Mouse (Mus musculus): ENCODE results near the gene Ttc7b.

Ttc7b gene

DNA sequence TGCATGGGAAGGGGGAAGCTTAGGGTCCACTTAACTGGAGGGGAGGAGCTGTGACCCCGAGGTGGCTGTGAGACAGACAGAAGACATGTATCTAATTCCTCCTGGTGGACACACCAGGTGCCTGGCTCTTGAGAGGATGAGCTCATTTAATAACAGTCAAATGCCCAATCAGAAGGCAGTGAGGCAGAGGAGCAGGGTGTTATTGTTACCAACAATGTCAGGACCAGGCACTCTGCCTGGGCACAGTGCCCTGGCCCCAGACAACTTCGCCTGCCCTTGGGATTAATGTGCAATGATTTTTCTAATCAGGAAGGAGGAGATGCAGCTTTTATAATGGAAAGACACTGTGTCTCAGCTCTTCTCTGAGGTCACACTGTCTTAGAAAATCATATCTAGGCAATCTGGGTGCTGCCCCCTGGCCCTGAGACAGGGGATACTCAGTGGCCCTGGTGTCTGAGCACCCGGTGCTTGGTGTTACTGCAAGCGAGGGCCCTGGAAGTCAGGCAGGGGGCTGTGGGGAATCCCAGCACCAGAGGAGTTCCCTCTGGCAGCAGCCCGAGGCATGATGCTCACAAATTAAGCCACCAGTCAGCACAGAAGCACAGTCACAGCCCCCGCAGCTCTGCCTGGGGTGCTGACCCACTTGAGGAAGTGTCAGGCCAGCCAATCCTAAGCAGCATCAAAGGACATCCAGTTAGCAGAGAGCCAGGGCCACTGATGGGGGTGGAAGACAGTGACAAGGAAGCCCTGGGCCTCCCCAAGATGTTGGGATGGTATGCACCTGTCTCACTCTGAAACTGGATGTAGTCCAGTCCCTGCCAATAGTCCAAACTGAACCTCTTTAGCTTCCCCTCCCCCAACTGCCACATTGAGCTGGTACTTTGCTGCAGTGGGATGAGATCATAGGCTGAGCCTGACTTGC, 209.9 kb downstream of the Ttc7b start:
- in situ Hi-C loops (cut with MboI, MseI): no loop called here

DNA sequence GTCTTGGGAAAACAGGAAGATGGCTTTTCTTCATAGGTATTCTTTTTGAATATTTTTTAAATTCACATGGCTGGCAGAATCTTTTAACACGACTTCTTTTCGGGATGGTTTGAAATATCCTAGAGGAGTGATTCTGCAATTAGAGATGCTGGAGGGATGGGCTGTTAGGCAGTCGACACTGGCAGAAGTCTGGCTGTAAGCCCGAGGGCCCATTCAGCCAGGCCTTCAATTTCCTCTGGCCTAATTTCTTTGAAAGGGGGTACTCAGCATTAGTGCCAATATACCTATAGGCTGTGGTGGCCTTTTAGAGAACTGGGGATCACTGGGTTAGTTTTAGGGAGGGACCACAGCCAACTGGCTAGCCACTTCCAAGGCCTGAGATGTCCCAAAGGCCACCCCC, 211.4 kb downstream of the Ttc7b start:
- in situ Hi-C loops (cut with MboI, MseI): no loop called here

DNA sequence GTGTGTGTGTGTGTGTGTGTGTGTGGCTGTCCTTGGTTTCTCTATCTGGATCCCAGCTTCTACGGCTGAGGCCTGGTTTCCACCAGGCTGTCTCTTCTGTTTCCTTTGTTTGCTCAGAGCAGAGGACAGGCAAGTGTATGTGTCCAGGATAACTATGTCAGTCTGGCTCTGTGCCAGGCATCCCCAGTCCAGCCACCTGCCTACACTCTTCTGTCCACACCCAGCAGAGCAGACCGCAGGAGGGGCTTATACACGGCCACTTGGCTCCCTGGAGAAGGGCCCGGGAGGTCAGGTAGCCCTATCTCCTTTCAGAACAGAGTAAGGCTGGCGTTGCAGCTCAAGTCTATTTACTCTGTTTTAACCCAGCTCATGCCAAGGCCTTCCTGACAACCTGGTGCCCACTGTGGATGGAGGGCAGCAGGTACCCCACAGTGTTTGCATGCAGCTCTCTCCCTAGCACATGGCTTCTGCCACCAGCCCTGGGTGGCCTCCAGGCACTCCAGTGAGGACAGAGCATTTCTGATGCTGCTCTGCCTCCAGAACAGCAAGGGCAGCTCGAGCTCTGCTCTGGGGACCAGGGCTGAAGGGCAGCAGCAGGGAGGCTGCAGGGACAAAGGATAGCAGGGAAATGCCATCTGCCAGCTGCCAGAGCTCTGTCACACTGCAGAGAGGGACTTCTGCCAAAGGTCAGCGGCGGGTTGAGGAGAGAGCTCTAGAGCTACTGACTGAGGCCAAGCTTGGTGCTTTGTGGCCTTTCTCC, 212.9 kb downstream of the Ttc7b start:
- in situ Hi-C loops (cut with MboI, MseI): no loop called here

- in situ Hi-C loops (cut with MboI, MseI): no loop called here
Measured at GRCm38 (mm10) chr12:100306336-100306735, 214.3 kb downstream of the Ttc7b start.

DNA sequence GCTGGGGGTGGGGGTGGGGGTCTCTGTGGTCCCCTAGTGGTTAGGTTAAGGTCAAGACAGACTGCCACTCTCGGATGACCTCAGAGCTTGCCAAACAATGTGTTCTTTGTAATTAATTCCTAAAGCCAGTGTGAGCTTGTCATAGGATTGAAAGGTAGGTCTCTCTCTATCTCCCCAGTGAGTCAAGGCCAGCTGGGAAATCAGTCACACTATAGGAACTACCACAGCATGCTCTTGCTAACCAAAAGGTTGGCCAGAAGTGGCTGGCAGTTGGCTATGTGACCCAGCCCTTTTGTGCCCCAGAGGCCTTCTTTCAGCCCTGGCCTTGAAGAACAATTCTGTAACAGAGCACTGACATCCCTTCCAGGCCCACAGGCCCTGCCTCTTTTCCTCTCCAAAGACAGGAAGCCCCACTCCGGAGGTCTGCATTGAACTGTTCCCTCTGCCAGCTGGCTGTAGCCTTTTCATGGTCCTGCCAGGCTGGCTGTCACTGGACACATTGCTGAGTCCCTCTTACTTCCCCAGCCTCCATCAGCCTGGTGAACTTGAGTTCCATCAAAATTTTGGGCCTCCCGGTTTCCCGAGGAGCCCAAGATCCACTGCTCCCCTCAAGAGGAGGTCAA, 215.5 kb downstream of the Ttc7b start:
- in situ Hi-C loops (cut with MboI, MseI): no loop called here

DNA sequence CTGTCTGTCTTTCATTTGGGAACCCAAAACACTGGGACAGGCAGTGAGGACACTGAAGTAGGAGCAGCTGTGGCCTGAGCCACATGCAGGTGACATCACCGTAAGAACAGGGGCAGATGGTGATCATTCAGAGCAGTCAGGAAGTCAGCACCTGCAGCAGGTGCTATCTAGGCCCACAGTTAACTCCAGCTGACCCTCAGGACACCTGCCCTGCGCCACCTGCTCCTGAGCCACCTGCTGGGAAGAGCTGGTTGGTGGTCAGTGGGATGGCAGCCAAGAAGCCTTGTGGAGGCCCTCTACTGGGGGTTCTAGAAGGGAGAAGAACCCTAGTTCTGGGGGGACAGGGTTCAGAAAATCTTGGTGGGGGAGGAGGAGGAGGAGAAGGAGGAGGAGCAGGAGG, 216.3 kb downstream of the Ttc7b start:
- in situ Hi-C loops (cut with MboI, MseI): no loop called here

DNA sequence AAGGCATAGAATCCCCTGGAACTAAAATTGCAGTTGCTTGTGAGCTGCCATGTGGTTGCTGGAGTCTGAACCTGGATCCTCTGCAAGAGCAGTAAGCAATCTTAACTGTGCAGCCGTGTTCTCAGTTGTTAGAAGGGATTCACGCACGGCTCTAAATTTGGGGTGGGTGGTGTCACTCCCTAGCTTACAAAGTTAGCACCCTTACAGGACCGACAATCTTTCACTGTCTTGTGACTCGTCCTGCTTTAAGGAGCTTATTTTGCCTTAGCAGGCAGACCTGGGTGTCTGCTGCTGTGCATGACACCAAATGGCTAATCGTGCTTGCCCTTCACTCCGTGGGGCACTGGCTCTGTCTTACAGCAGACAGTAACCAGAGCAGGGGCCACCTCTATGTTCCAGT, 217.5 kb downstream of the Ttc7b start:
- in situ Hi-C loops (cut with MboI, MseI): no loop called here

- in situ Hi-C loops (cut with MboI, MseI): no loop called here
Measured at GRCm38 (mm10) chr12:100300446-100300845, 220.2 kb downstream of the Ttc7b start.

- in situ Hi-C loops (cut with MboI, MseI): no loop called here
Measured at GRCm38 (mm10) chr12:100299322-100299726, 221.3 kb downstream of the Ttc7b start.

DNA sequence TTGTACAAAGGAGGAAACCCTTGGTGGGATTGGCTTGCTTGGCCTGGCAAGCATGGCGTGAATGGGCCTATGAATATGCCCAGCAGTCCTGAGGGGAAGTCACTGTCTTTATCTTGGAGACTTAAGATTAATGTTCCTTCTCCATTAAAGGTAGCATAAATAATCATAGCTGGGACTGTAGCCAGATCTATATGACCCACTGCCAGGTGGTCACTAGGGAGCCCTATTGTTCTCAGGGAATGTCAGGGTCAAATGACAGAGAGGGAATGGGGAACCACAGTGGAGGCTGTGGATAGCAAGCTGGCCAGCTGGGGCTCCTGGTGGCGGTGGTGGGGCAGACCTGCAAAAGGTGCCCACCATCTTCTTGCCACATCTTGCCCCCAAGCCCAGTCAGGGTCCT, 221.8 kb downstream of the Ttc7b start:
- in situ Hi-C loops (cut with MboI, MseI): no loop called here

DNA sequence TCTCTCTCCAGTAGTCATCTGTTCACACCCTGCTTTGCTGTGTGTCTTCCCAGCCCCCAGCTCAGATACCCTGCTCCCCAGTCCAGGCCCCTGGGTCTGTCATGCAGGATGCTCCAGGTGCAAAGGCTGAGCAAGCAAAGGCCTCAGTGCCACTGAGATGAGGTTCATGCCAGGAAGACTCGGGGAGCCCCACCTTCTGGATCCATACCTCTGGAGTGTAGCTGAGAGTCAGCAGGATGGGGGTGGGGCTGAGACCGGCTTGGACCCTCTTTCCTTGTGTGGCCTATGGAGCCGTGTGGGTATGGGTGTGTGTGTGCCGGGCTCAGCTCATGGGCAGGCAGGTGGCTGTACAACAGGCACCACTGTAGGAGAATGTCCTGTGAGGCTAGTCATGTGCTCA, 222.7 kb downstream of the Ttc7b start:
- in situ Hi-C loops (cut with MboI, MseI): no loop called here

GRCm38 (mm10) chr12:100294457-100294856, 226.2 kb downstream of the Ttc7b start:
- in situ Hi-C loops (cut with MboI, MseI): no loop called here

DNA sequence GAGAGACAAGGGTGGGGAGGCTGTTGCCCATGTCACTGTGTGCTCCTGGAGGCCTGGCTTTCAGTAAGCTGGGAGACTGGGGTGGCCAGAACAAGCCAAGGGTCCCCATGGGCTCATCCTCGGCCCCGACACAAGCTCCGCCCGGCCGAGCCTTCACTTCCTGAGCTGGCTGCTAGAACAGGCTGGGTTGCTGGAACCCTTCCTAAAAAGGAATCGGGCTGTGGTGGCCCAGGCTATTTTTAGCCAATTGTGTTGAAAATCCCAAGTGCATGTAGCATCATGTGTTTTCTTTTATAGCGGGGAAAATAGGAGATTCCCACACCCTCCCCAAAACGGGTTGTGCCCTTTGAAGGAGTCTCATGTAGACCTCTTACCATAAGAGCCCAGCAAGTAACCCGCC, 226.7 kb downstream of the Ttc7b start:
- in situ Hi-C loops (cut with MboI, MseI): no loop called here

DNA sequence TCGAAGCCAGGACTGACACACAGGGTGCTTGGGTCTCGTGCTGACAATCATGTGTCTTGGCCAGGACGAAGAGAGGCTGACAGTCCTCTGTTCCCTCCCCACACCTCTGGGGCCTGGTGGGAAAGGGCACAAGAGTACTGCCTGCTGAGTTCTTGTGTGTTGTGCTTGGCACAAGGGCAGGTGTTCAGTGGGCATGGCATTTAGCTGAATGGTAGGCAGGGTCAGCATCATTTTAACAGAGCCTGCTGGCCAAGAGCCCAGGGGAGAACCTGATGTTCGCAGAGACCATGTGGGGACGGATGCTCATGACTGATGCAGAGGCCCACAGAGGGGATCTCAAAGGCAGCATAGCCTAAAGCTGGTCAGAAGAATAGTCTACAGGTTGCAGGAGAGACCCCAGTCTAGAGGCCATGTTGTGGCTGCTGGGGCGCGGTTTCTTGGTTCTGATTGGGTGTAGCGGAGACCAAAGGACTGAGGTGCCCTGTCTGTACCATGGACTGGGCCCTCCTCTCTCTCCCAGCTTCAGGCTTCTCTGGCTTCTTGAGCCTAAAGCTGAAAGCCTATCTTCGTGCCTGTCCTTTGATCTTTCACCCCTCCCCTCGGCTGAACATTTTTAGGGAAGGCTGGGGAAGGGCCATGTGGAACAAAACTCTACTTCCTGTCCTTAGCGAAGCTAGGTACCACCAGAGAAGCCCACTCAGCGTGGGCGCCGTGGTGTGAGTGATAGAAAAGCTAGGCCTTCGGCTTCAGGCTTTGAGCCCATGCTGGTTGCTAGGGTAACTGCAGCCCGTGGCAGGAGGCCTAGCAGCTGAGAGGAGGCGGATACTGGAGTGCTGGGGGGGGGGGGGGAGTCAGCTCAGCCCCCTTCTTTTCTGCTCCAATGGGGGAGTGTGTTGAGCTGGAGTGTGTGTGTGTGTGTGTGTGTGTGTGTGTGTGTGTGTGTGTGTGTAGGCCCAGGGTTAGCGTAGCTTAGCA, 229.6 kb downstream of the Ttc7b start:
- in situ Hi-C loops (cut with MboI, MseI): no loop called here

DNA sequence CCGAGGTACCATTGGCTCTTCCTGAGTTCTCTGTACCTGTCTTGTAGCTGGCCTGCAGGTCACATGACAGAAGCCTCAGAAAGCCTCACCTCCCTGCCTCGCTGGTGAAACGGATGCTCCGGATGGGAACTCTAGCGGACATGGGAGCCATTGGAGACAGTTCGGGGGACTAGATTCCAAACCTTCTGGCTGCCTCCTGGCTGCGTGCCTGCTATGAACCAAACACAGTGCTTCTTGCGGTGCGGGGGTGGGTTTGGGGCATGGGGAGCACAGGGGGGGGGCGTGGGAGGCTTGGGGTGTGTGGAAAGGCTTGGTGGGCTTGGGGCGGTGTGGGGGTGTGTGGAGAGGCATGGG, 230.5 kb downstream of the Ttc7b start:
- in situ Hi-C loops (cut with MboI, MseI): no loop called here

DNA sequence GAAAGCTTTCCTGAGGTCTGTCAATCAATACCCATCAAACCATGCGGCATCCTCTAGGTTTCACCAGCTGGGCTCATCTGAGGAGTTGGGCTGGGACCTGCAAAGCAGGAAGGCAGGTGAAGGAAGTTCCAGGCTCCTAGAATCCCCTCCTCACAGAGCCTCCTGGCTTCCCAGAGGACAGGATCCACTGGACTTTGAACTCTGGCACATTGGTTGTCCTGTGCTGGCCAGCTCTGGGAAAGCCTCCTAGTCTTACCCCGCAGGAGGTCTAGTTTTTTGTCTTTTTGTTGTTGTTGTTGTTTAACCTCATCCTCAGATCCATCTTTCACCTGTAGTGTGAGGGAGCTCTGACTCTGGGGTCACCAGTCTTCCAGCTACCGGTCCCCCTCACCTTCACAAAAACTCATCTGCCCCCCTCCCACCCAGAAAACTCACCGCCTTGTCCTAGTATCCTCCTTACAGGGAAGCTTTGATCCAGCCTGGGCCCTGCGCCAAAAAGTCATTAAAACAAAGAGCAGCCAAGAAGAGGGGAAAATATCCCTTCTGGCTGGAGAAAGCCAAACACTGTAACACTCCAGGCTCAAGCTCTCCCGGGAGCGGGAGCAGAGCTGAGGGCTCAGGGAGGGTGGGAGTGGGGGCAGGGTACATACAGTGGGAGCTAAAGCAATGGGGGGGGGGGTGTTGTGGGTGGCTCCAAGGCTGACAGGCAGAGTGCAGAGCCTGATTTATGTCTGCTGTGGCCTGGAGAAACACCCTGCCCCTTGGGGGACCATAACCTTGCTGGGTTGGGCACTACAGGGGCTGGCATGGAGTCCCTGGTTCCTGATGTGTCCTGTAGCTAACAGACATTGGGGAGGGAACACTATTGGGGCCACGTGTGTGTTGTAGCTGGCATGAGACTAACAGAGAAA, 231.1 kb downstream of the Ttc7b start:
- in situ Hi-C loops (cut with MboI, MseI): no loop called here

DNA sequence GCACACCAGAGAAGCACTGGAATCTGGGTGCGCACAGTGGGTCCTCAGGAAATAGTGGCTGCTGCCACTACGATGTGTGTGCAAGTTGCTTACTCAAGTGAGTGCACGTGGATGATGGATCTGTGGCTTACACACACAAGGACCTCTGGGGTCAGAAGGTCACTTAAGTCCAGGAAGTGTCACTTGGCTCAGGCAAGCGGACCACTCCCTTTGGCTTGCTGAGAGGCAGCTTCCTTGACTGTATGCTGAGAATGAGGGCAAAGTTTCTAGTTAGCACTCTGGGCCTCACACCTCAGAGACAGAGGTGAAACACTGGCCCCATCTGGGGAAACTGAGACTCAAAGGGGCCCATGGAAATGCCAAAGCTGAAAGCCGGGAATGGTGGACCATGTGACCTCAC, 232.6 kb downstream of the Ttc7b start:
- in situ Hi-C loops (cut with MboI, MseI): no loop called here

- in situ Hi-C loops (cut with MboI, MseI): no loop called here
Measured at GRCm38 (mm10) chr12:100287565-100287964, 233.1 kb downstream of the Ttc7b start.

- in situ Hi-C loops (cut with MboI, MseI): no loop called here
Measured at GRCm38 (mm10) chr12:100283283-100283682, 237.3 kb downstream of the Ttc7b start.

Data from T-helper 17 cell (primary cell).